Mouse (Mus musculus) forebrain, embryonic 13.5 days (tissue): ENCODE measurements around the gene Lrp5. TPM values are rescaled to one million over a fixed set of nuclear protein-coding genes. Genes with fewer than 3 reads are reported as not detected.

Experiments
- ATAC-seq: fragments of 200-750 bp; cut with Nextera tagmentation; 2 replicates; pipeline ENCODE4 v1.8.0; 2017
- H3K27ac ChIP-seq: fragments of 300-500 bp; sonication (generic); 2 replicates; pipeline ENCODE4 v1.5.1; 2015; ENCODE audit warnings: inconsistent platforms, mild to moderate bottlenecking, moderate library complexity
- H3K27me3 ChIP-seq: fragments of 300-500 bp; sonication (generic); 2 replicates; pipeline ENCODE4 v1.6.1; 2015; ENCODE audit warnings: mild to moderate bottlenecking, inconsistent platforms
- H3K36me3 ChIP-seq: fragments of 300-500 bp; sonication (generic); 2 replicates; pipeline ENCODE4 v1.6.1; 2015; ENCODE audit warnings: mild to moderate bottlenecking, inconsistent platforms; ENCODE audit not compliant: poor library complexity, severe bottlenecking
- H3K4me1 ChIP-seq: fragments of 300-500 bp; sonication (generic); 2 replicates; pipeline ENCODE4 v1.6.1; 2015; ENCODE audit warnings: inconsistent platforms
- H3K4me2 ChIP-seq: fragments of 300-500 bp; sonication (generic); 2 replicates; pipeline ENCODE4 v1.6.1; 2015; ENCODE audit warnings: inconsistent platforms, mild to moderate bottlenecking, moderate library complexity
- H3K4me3 ChIP-seq: fragments of 300-500 bp; sonication (generic); 2 replicates; pipeline ENCODE4 v1.5.1; 2015; ENCODE audit warnings: mild to moderate bottlenecking, inconsistent platforms
- H3K9ac ChIP-seq: fragments of 300-500 bp; sonication (generic); 2 replicates; pipeline ENCODE4 v1.6.1; 2015; ENCODE audit warnings: mild to moderate bottlenecking, inconsistent platforms
- H3K9me3 ChIP-seq: fragments of 300-500 bp; sonication (generic); replicated peaks from 2 replicates; pipeline ENCODE4 v1.6.1; 2016; ENCODE audit warnings: inconsistent platforms
- WGBS: fragments of 180-500 bp; shearing (Covaris S2); methylation state at CpG from one replicate; pipeline ENCODE4 v1.1.7; 2015; 5-methylcytosine and 5-hydroxymethylcytosine counted together
- polyA plus RNA-seq: library from polyadenylated mRNA; unstranded; fragments of >200 nt; fragmentation: Nextera tagmentation; extraction: Ambion mirVana; gene quantifications from 2 replicates; pipeline ENCODE4 v1.2.1, GENCODE M21; 2015

Lrp5 gene
- polyA plus RNA-seq, 1 experiment from 2014 or later: 2.0 TPM

GRCm38 (mm10) chr19:3562752-3563151 lies 123.6 kb downstream of the Lrp5 start:
- peaks cover 9% of the 10 kb centered on the region for H3K9me3 ChIP-seq
- no peak for ATAC-seq
- H3K4me2 ChIP-seq: no peak overlapping the region
- no peak overlapping the region for H3K9ac ChIP-seq
- H3K27me3 ChIP-seq: no peaks in the 10 kb centered on the region
- H3K36me3 ChIP-seq: peaks cover 20% of the 10 kb centered on the region; the same call in 1 of the 2 replicates
- no peak overlapping the region for H3K27ac ChIP-seq
- 93% methylated on average over 6 of the region's 6 CpGs for WGBS
- H3K4me1 ChIP-seq: peaks cover under 1% of the 10 kb centered on the region; the same call in 1 of the 2 replicates
- H3K4me3 ChIP-seq: no peak overlapping the region

GRCm38 (mm10) chr19:3562298-3562697 lies 124.1 kb downstream of the Lrp5 start:
- Histone ChIP-seq H3K4me2 (no peak overlapping the region), H3K36me3 (peaks cover 20% of the 10 kb centered on the region; the same call in 1 of the 2 replicates), H3K9ac (no peak overlapping the region), H3K4me1 (no peaks in the 10 kb centered on the region; the same call in 1 of the 2 replicates), H3K27me3 (no peaks in the 10 kb centered on the region), H3K4me3 (no peak overlapping the region), H3K9me3 (peaks cover 9% of the 10 kb centered on the region), H3K27ac (no peak overlapping the region)
- ATAC-seq: no peak
- WGBS: 97% methylated on average over 2 of the region's 2 CpGs

DNA sequence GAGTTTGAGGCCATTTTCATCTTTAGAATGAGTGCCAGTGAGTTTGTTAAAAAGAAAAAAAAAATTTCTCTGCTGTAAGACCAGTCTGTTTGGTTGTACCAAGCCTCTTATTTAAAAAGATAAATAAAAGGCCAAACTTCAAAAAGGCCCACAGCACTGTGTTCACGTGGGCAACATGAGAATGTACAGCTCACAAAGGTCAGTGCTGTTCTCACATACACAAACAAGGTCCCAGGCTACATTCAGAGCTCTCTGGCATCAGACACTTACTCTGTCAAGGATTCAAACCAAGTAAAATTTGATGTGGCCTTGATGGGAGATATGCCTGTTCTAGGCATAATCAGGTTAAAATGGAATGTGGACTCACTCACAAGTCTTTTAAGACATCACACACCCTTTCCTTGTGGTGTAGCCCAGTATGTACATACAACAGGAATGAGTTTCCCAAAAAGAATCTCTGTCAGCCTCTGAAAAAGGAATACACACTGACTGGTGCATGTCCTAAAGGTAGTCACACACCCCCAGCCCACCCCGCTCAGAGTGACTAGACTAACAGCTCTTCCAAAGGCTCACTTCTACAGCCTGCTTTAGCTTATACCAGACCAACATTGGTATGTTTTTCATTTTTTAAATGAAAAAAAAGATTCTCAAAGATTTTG lies 130.1 kb downstream of the Lrp5 start:
- H3K9ac ChIP-seq: no peak overlapping the region
- no peak overlapping the region for H3K27ac ChIP-seq
- WGBS: 94% methylated on average over 2 of the region's 2 CpGs

DNA sequence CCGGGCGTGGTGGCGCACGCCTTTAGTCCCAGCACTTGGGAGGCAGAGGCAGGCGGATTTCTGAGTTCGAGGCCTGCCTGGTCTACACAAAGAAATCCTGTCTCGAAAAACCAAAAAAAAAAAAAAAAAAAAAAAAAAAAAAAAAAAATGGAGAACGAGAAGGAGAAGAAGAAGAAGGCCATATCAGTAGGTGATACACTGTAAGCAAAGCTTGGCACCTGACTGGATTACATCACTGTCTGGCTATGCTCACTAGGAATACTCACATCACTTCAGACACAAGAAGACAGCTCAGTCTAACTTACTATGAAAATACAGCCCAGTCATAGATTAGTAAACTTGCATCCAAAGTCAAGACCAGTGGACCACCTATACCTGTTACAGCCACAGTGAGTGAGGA lies 131.6 kb downstream of the Lrp5 start:
- no peak for ATAC-seq
- Histone ChIP-seq H3K4me3 (no peak overlapping the region), H3K4me2 (no peak overlapping the region), H3K27me3 (no peaks in the 10 kb centered on the region), H3K9me3 (peaks cover 2% of the 10 kb centered on the region; the same call in 1 of the 2 replicates), H3K36me3 (peaks cover 11% of the 10 kb centered on the region; the same call in 1 of the 2 replicates), H3K9ac (no peak overlapping the region), H3K4me1 (no peaks in the 10 kb centered on the region), H3K27ac (no peak overlapping the region)
- 96% methylated on average over 8 of the region's 8 CpGs for WGBS

More for the DNA sequence above, 130.1 kb downstream of the Lrp5 start:
- ATAC-seq: no peak
- Histone ChIP-seq H3K4me3 (no peak overlapping the region), H3K9me3 (peaks cover 9% of the 10 kb centered on the region), H3K27me3 (no peaks in the 10 kb centered on the region), H3K4me2 (no peak overlapping the region), H3K4me1 (no peaks in the 10 kb centered on the region), H3K36me3 (peaks cover 17% of the 10 kb centered on the region; the same call in 1 of the 2 replicates)

- WGBS: 81% methylated on average over 4 of the region's 4 CpGs
- Histone ChIP-seq H3K36me3 (peaks cover 6% of the 10 kb centered on the region; the same call in 1 of the 2 replicates), H3K9ac (no peak overlapping the region), H3K4me2 (no peak overlapping the region), H3K4me1 (no peaks in the 10 kb centered on the region), H3K4me3 (no peak overlapping the region), H3K27me3 (no peaks in the 10 kb centered on the region), H3K27ac (no peak overlapping the region), H3K9me3 (no peaks in the 10 kb centered on the region)
- no peak for ATAC-seq
Observed at GRCm38 (mm10) chr19:3551573-3552159, 134.7 kb downstream of the Lrp5 start.

DNA sequence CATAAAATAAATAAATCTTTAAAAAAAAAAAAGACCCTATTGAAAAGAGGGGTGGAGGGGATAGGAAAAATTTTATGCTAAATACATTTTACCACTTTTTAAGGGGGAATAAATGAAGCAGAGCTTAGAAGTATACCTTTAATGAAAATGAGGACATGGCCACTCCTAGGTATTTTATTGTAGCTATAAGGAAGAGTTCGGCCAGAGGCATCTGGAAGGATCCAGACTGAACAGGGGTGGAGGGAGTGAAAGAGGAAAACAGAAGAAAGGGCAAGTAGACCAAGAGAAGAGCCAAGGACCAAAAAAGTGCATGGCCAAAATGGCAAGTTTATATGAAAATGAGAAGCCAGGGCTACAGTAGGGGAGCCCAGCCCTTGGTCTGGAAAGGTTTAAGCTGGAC lies 136.3 kb downstream of the Lrp5 start:
- H3K9ac ChIP-seq: no peak overlapping the region
- no peaks in the 10 kb centered on the region for H3K27me3 ChIP-seq
- WGBS: 89% methylated on average over 1 of the region's 1 CpGs
- no peak for ATAC-seq
- H3K4me2 ChIP-seq: no peak overlapping the region
- no peak overlapping the region for H3K27ac ChIP-seq
- no peak overlapping the region for H3K4me3 ChIP-seq
- H3K4me1 ChIP-seq: no peaks in the 10 kb centered on the region
- H3K36me3 ChIP-seq: peaks cover 6% of the 10 kb centered on the region; the same call in 1 of the 2 replicates
- no peaks in the 10 kb centered on the region for H3K9me3 ChIP-seq

DNA sequence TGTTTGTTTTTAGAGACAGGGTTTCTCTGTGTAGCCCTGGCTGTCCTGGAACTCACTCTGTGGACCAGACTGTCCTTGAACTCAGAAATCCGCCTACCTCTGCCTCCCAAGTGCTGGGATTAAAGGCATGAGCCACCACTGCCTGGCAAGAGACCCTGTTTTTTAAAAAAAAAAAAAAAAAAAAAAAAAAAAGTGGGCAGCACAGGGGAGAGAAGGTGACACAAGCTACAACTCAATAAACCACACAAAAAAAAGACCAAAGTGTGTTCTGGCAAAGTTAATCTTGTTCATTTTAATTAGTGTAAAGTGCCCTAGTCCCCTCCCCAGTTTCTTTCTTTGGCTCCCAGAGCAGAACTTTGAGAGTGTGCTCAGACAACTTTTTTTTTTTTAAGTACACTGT lies 137.1 kb downstream of the Lrp5 start:
- ATAC-seq: no peak
- WGBS: 78% methylated on average over 1 of the region's 1 CpGs
- H3K4me2 ChIP-seq: no peak overlapping the region
- no peak overlapping the region for H3K27ac ChIP-seq
- no peaks in the 10 kb centered on the region for H3K4me1 ChIP-seq
- H3K9ac ChIP-seq: no peak overlapping the region
- peaks cover 6% of the 10 kb centered on the region; the same call in 1 of the 2 replicates for H3K36me3 ChIP-seq
- H3K9me3 ChIP-seq: no peaks in the 10 kb centered on the region
- H3K4me3 ChIP-seq: no peak overlapping the region
- no peaks in the 10 kb centered on the region for H3K27me3 ChIP-seq

DNA sequence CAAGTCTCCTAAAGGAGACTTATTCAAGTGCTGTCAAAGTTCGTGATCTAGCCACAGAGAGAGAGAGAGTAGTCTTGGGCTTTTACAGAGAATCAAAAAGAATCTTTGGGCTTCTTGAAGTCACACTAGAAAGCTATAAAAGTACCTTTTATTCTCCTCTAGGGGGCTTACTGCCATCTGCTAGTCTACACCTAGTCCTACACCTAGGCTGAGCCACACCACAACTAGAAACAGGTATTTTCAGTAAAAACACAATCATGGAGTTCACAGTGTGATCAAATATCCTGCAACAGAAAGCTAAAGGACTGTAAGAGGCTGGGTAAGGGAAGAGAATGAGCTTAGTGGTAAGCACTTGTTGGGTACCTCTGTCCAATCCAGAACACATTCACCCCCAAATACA lies 138.1 kb downstream of the Lrp5 start:
- Histone ChIP-seq H3K9ac (no peak overlapping the region), H3K4me3 (no peak overlapping the region), H3K9me3 (no peaks in the 10 kb centered on the region), H3K27me3 (no peaks in the 10 kb centered on the region), H3K27ac (no peak overlapping the region), H3K4me1 (no peaks in the 10 kb centered on the region), H3K36me3 (peaks cover 7% of the 10 kb centered on the region), H3K4me2 (no peak overlapping the region)
- 100% methylated on average over 1 of the region's 1 CpGs for WGBS
- no peak for ATAC-seq

GRCm38 (mm10) chr19:3544995-3545394 lies 141.4 kb downstream of the Lrp5 start:
- no peak for ATAC-seq
- no peaks in the 10 kb centered on the region for H3K27me3 ChIP-seq
- no peak overlapping the region for H3K4me3 ChIP-seq
- no peak overlapping the region for H3K9ac ChIP-seq
- H3K4me2 ChIP-seq: no peak overlapping the region
- H3K9me3 ChIP-seq: no peaks in the 10 kb centered on the region
- peaks cover 21% of the 10 kb centered on the region for H3K36me3 ChIP-seq
- 93% methylated on average over 2 of the region's 2 CpGs for WGBS
- H3K27ac ChIP-seq: no peak overlapping the region
- H3K4me1 ChIP-seq: no peaks in the 10 kb centered on the region

DNA sequence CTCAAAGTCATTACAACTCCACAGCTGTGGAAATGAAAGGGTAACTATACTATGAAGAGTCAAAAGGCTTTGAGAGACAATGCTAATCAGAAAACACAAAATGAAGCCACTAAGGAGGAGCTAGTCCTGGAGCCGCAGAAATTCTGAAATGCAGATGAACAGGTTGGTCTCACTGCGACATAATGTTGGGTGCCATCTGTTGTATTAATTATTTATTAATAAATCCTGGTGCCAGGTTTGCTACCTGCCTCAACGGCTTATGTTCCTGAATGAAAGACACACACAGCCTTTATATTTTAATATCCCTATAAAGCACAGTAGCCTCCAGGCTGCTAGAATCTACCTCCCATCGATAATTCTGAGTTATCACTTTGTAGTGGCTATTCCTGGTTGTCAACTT lies 143.8 kb downstream of the Lrp5 start:
- peaks cover 18% of the 10 kb centered on the region for H3K36me3 ChIP-seq
- ATAC-seq: no peak

GRCm38 (mm10) chr19:3540997-3541396 lies 145.4 kb downstream of the Lrp5 start:
- Histone ChIP-seq H3K4me1 (0 out of 2 replicates have a peak, but pooled peaks cover 4% of the 10 kb centered on the region), H3K4me2 (no peak overlapping the region), H3K9me3 (no peaks in the 10 kb centered on the region), H3K27me3 (no peaks in the 10 kb centered on the region), H3K27ac (no peak overlapping the region), H3K36me3 (peaks cover 17% of the 10 kb centered on the region), H3K9ac (no peak overlapping the region), H3K4me3 (no peak overlapping the region)
- 96% methylated on average over 5 of the region's 5 CpGs for WGBS
- ATAC-seq: no peak

More for the DNA sequence above, 143.8 kb downstream of the Lrp5 start:
- Histone ChIP-seq H3K9me3 (no peaks in the 10 kb centered on the region), H3K4me2 (no peak overlapping the region), H3K27ac (no peak overlapping the region), H3K9ac (no peak overlapping the region), H3K4me1 (0 out of 2 replicates have a peak, but pooled peaks cover 4% of the 10 kb centered on the region), H3K27me3 (no peaks in the 10 kb centered on the region), H3K4me3 (no peak overlapping the region)
- WGBS: 95% methylated on average over 4 of the region's 4 CpGs

- WGBS: 97% methylated on average over 2 of the region's 2 CpGs
- Histone ChIP-seq H3K27me3 (no peaks in the 10 kb centered on the region), H3K36me3 (peaks cover 17% of the 10 kb centered on the region), H3K9me3 (no peaks in the 10 kb centered on the region), H3K9ac (no peak overlapping the region), H3K4me3 (no peak overlapping the region), H3K4me2 (no peak overlapping the region), H3K4me1 (0 out of 2 replicates have a peak, but pooled peaks cover 4% of the 10 kb centered on the region), H3K27ac (no peak overlapping the region)
- no peak for ATAC-seq
Observed at GRCm38 (mm10) chr19:3540254-3540653, 146.1 kb downstream of the Lrp5 start.
